Mouse (Mus musculus): Measurements from ENCODE around the gene Ubtd1. TPM values are rescaled to one million over a fixed set of nuclear protein-coding genes. Genes with fewer than 3 reads are reported as not detected.

Gene Ubtd1
- 10 to 100 TPM in 20 of 26 experiments, 1 to 10 TPM in 6; 6.1 to 34.9 (median 17.0) TPM for total RNA-seq (2018; cell fraction: chromatin; rRNA removed)
- 10 to 100 TPM; 18.4 to 53.6 (median 41.3) TPM for total RNA-seq (2018; cell fraction: cytosol; rRNA removed)
- total RNA-seq (2018; cell fraction: nucleus; rRNA removed) = 10 to 100 TPM in 24 of 26 experiments, 1 to 10 TPM in 2; 7.9 to 43.0 (median 21.4) TPM
- 25.8 to 42.9 TPM (median 41.2 TPM) in 3 replicates for polyA plus RNA-seq (2018)

DNA sequence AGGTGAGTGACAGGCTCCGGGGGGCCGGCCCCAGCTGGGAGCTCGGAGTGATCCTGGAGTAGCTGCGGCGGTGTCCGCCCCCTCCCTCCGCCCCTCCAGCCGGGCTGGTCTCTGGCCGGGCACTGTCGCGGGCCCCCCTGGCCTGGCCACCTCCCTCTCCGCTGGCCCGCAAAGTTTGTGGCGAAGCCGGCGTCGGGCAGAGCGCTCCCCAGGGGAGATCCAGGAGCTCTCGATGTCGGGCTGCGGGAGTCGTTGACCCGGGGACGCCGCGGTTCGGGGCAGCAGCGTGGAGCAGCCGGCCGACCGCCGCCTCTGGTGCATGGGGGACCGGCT lies at the start of gene Ubtd1:
Gene Ubtd1, plus strand, starts transcription at position 169 of the 333 bp plus-strand sequence.
- Histone ChIP-seq H3K4me3 (ENCODE audit: inconsistent target) (peak within 1 kb of the TSS; percentile 84), H3K79me2 (ENCODE audit: inconsistent target) (peaks cover 84% of the 10 kb centered on the region), H3K36me3 (ENCODE audit: inconsistent target) (no peaks in the 10 kb centered on the region), H3K27ac (peak within 1 kb of the TSS; percentile 78)
- WGBS (ENCODE audit: missing documents) = under 1% methylated on average over 26 of the region's 33 CpGs

DNA sequence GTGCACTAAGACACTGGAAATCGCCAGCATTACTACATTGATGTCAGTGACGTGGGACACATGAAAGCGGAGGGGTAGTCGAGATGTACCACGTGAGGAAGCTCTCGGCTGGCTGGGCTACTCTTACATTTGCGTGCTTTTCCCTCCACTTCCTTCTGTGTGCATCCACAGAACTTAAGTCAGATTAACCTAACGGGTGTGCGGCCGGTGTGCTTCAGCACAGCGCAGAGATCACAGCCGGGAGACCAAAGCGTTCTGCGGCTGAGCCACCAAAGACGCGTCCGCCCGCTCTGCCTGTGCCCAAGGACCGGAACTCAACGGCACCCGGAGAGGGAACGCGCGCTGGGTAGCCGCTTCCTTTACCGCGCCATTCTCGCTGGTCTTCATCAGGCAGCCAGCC lies 48.9 kb upstream of the Ubtd1 start:
- H3K36me3 ChIP-seq (ENCODE audit: inconsistent target) = peaks cover 11% of the 10 kb centered on the region; the same call in 1 of the 2 replicates
- peaks cover 61% of the 10 kb centered on the region for H3K79me2 ChIP-seq (ENCODE audit: inconsistent target)
- H3K4me3 ChIP-seq (ENCODE audit: inconsistent target) = peak overlapping the region; percentile 95
- peak overlapping the region; percentile 47 for H3K27ac ChIP-seq
- WGBS (ENCODE audit: missing documents) = 1% methylated on average over 28 of the region's 28 CpGs

GRCm38 (mm10) chr19:41933179-41934086 lies 48.1 kb upstream of the Ubtd1 start, which contains the start of the genes Exosc1 and Zdhhc16:
TSS of gene Exosc1 (minus strand) at chr19:41933423.
TSS of gene Zdhhc16 (plus strand) at chr19:41933480.
- WGBS (ENCODE audit: missing documents) = 0% methylated on average over 47 of the region's 47 CpGs
- peak within 1 kb of the TSS; percentile 95 for H3K4me3 ChIP-seq (ENCODE audit: inconsistent target)
- H3K36me3 ChIP-seq (ENCODE audit: inconsistent target) = peaks cover 13% of the 10 kb centered on the region
- peaks cover 68% of the 10 kb centered on the region for H3K79me2 ChIP-seq (ENCODE audit: inconsistent target)
- peak within 1 kb of the TSS; percentile 47 for H3K27ac ChIP-seq

DNA sequence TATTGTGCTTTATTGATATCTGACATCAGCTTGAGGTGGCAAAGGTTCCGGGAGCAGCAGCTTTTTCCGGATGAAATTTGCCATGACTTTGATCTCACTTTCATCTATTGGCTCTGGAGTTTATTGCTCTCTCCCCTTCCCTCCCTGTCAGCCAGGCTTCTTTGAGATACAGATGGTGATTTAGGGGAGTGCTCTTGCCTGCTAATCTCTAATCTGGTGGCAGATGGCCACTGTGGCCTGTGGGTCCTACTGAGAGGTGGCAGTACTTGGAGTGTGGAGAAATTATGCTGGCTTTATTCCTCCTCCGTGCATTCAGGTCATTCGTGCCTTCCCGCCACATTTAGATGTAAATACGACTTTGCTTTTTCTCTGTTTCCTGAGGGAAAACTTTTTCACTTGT lies 47.4 kb upstream of the Ubtd1 start:
- H3K4me3 ChIP-seq (ENCODE audit: inconsistent target) = peak overlapping the region; percentile 95
- peaks cover 15% of the 10 kb centered on the region for H3K36me3 ChIP-seq (ENCODE audit: inconsistent target)
- H3K27ac ChIP-seq = no peak overlapping the region
- peaks cover 68% of the 10 kb centered on the region for H3K79me2 ChIP-seq (ENCODE audit: inconsistent target)
- WGBS (ENCODE audit: missing documents) = 20% methylated on average over 6 of the region's 6 CpGs

DNA sequence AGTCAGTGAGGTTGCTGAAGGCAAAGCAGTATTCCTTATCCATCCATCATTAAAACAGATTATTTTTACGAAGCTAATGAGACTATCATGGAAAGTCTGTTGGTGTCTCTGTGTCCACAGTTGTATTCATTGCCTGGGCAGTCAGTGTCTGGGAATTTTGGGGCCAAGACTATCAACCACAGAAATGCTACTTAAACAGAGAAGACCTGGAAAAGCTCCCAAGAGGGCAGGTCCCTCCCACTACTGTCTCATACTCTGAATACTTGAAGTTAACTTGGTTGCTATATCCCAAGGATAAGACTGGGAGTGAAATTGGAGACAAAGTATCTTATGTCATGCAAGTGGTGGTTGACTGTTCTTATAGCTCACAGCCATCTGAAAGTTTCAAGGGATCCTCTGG lies 45.6 kb upstream of the Ubtd1 start:
- Histone ChIP-seq H3K4me3 (ENCODE audit: inconsistent target) (no peak overlapping the region), H3K36me3 (ENCODE audit: inconsistent target) (peaks cover 32% of the 10 kb centered on the region), H3K79me2 (ENCODE audit: inconsistent target) (peaks cover 62% of the 10 kb centered on the region), H3K27ac (no peak overlapping the region)
- WGBS (ENCODE audit: missing documents) = 100% methylated on average over 1 of the region's 1 CpGs

DNA sequence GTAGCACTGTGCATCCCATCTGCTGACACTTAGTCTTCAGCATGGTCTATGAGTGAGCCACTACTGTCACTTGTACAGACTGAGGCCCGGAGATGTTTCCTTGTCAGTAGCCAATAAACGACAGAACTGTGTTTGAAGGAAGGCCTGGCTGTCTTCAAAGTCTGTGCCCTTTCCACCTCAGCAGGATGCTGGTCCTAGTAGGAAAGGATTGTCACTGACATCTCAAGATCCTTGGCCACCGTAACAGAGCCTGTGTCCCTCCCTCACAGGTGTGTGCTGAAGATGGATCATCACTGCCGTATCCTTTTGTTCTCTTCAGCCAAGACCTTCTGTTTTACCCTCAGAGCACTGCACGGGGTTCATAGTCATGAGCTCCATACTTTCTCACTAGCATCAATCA lies 43.0 kb upstream of the Ubtd1 start:
- WGBS (ENCODE audit: missing documents) = 97% methylated on average over 5 of the region's 5 CpGs
- H3K4me3 ChIP-seq (ENCODE audit: inconsistent target) = no peak overlapping the region
- peaks cover 47% of the 10 kb centered on the region for H3K79me2 ChIP-seq (ENCODE audit: inconsistent target)
- H3K36me3 ChIP-seq (ENCODE audit: inconsistent target) = peaks cover 57% of the 10 kb centered on the region
- H3K27ac ChIP-seq = no peak overlapping the region

- no peak overlapping the region for H3K27ac ChIP-seq
- 94% methylated on average over 7 of the region's 7 CpGs for WGBS (ENCODE audit: missing documents)
- peaks cover 93% of the 10 kb centered on the region for H3K36me3 ChIP-seq (ENCODE audit: inconsistent target)
- H3K4me3 ChIP-seq (ENCODE audit: inconsistent target) = no peak overlapping the region
- H3K79me2 ChIP-seq (ENCODE audit: inconsistent target) = no peaks in the 10 kb centered on the region
Observed at GRCm38 (mm10) chr19:41943841-41944240, 37.7 kb upstream of the Ubtd1 start.

GRCm38 (mm10) chr19:41952287-41952686 lies 29.3 kb upstream of the Ubtd1 start:
- peaks cover 91% of the 10 kb centered on the region for H3K36me3 ChIP-seq (ENCODE audit: inconsistent target)
- H3K27ac ChIP-seq = no peak overlapping the region
- no peak overlapping the region for H3K4me3 ChIP-seq (ENCODE audit: inconsistent target)
- WGBS (ENCODE audit: missing documents) = 87% methylated on average over 4 of the region's 4 CpGs
- H3K79me2 ChIP-seq (ENCODE audit: inconsistent target) = no peaks in the 10 kb centered on the region

DNA sequence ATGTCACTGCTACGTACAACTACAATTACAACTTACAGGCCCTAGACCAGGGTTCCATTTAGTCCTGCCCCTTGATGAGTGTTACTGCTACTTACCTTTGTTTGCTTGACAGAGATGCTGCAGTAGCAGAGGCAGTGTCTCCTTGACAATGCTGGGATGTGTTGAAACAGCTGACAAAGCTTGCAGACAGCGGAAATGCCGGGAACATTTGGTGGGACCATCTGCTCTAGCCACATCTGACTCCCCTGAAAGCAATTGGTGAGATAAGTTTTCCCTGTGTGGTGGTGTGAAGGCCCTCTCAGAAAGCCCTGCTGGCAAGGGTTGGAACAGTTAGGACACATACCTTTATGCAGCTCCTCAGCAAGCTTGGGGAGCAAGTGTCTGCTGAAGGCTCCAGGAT lies 28.0 kb upstream of the Ubtd1 start:
- Histone ChIP-seq H3K4me3 (ENCODE audit: inconsistent target) (no peak overlapping the region), H3K27ac (no peak overlapping the region), H3K79me2 (ENCODE audit: inconsistent target) (no peaks in the 10 kb centered on the region), H3K36me3 (ENCODE audit: inconsistent target) (peaks cover 91% of the 10 kb centered on the region)
- WGBS (ENCODE audit: missing documents) = 100% methylated on average over 3 of the region's 3 CpGs

- Histone ChIP-seq H3K36me3 (ENCODE audit: inconsistent target) (peaks cover 40% of the 10 kb centered on the region), H3K79me2 (ENCODE audit: inconsistent target) (peaks cover 81% of the 10 kb centered on the region), H3K27ac (no peak overlapping the region), H3K4me3 (ENCODE audit: inconsistent target) (no peak overlapping the region)
- WGBS (ENCODE audit: missing documents) = 61% methylated on average over 7 of the region's 7 CpGs
Observed at GRCm38 (mm10) chr19:41969618-41970017, 11.9 kb upstream of the Ubtd1 start.

GRCm38 (mm10) chr19:41973891-41974794 lies 7.4 kb upstream of the Ubtd1 start:
- H3K36me3 ChIP-seq (ENCODE audit: inconsistent target) = peaks cover 5% of the 10 kb centered on the region; the same call in 1 of the 2 replicates
- no peak overlapping the region for H3K4me3 ChIP-seq (ENCODE audit: inconsistent target)
- 82% methylated on average over 13 of the region's 13 CpGs for WGBS (ENCODE audit: missing documents)
- peak overlapping the region; percentile 62 for H3K27ac ChIP-seq
- peaks cover 100% of the 10 kb centered on the region for H3K79me2 ChIP-seq (ENCODE audit: inconsistent target)

DNA sequence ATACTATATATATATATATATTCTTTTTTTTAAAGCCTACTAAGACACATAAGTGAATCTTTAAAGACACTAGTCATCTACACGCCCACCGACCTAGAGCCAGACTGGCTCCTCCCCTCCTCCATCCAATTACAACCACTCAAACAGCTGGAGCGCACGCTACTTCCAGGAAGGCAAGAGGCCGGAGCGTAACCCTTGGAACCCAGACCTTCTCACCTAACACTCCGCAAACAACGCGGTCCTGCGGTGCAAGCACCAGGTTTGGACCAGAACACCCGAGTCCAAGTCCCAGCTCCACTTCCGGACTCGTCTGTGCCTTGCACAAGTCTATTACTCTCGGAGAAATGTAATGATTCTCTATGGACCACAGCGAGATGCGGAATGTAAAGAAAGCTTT lies 1.1 kb upstream of the Ubtd1 start:
- Histone ChIP-seq H3K79me2 (ENCODE audit: inconsistent target) (peaks cover 84% of the 10 kb centered on the region), H3K4me3 (ENCODE audit: inconsistent target) (peak overlapping the region; percentile 84), H3K27ac (peak overlapping the region; percentile 60), H3K36me3 (ENCODE audit: inconsistent target) (no peaks in the 10 kb centered on the region)
- 2% methylated on average over 16 of the region's 16 CpGs for WGBS (ENCODE audit: missing documents)

DNA sequence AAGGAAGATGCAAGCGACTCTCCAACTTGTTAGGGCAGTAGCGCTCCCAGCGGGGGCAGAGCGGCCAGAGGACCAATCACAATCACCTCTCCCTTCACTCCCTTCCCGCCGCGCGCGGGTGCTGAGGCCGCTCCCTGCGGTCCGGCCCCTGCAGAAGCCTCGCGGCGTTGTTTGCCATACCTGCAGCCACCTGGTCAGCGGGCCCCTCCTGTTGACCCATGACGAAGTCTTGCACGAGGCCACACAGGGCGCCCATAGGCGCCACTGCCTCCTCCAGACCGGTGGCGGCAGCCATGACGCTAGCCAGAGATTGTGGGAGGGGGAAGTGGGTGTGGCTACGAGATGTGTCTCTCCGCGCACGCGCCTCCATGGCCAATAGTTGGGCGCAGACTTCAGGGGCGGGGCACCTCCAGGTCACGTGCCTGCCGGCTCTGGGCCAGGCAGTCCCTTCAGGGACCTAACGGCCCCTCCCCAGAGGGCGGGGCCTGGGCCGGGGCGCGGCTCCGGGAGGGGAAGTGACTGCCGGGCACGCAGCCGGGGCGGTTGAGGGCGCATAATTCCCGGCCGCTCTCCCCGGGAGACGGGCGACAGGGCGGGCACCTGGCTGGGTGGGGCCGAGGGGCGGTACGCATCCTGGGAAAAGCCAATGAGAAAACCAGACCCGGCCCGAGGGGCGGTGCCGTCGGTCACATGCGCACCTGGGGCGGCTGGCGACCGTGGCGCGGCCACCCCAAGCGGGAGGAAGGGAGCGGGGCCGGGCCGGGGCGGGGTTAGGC lies 556 bp upstream of the Ubtd1 start, which contains the start of gene Mms19:
Gene Mms19, minus strand, starts transcription at position 339 of the 776 bp plus-strand sequence.
- Histone ChIP-seq H3K4me3 (ENCODE audit: inconsistent target) (peak within 1 kb of the TSS; percentile 84), H3K79me2 (ENCODE audit: inconsistent target) (peaks cover 84% of the 10 kb centered on the region)
- WGBS (ENCODE audit: missing documents) = under 1% methylated on average over 64 of the region's 68 CpGs

More for the DNA sequence above, 556 bp upstream of the Ubtd1 start, which contains the start of gene Mms19:
- Histone ChIP-seq H3K27ac (peak within 1 kb of the TSS; percentile 60), H3K36me3 (ENCODE audit: inconsistent target) (no peaks in the 10 kb centered on the region)

Measured in macrophage (primary cell).